In the genomic region with DNA sequence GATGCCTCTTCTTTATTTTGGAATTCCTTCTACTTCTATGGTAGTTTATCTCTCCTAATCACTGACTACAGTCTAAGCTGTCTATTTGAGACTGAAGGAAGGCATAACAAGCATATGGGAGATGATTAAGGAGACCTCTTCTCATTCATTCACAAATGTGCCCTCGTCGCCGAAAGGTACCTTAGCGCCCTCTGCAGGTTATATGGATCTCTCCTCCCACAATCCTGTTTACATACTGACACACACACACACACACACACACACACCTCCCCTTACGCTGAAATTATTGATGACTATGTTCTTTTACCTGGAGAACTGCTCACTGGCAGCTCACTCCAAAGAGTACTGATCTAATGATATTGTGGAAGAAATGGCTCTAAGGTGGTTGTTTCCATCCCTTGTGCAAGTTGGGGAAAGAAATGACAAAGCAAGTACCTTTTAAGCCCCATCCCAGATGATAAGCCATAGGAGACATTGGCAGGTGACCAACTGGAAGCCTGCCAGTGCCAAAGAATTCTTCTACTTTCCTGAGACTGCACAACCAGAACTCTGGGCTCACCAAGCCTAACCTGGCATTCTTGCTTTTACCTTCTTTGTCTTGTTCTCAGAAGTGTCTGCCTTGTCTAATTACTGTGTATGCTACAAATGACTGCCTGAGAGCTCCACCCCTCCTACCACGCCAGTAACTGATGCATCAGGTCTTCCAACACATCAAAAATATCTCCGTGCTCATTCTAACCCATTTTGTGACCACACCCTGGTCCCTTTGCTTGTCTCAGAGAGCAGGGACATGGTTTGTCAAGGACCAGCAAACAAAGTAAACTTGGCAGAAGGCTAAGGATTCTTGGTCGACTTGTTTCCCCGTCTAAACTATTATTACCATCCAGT, we compare ENCODE assay signal across 12 mouse cellular contexts.
A peak's percentile ranks its signal among the peaks of the same experiment; 100 is the strongest.
DNase-seq lines count a peak whose midpoint lies in the region; TF ChIP-seq lines count a peak whose summit lies in the region.
"Had no signal": no experiment of that assay in that cellular context is flagged by ENCODE, and none has a peak within 500 bp of the region (broad histone marks: within the 10 kb centered on the region; RNA-seq: fewer than 3 reads in every experiment).

No protein-coding gene starts in this region.

- H3K27ac ChIP-seq in left cerebral cortex, adult 2 months: no peak overlapping the region
- H3K27ac ChIP-seq: hindbrain, embryonic 15.5 days had no signal

- DNase-seq in heart, adult 11 months: peak; percentile 76
- no peak for DNase-seq in heart, postnatal 25 days (ENCODE audit: low spot score)
- DNase-seq in left cerebral cortex, postnatal 4 days: peak; percentile 20
- no peak for DNase-seq in left cerebral cortex, adult 2 months (ENCODE audit: extremely low spot score in 1 of 2, low spot score in 2 of 2)
- DNase-seq in A20 (ENCODE audit: low read depth, low spot score) (peak; percentile 24), R1 (ENCODE audit: low read depth, low spot score) (peak; percentile 68), adipocyte (ENCODE audit: low spot score) (no peak)
- no peak for DNase-seq in c-Kit-positive CD71-positive TER-119-positive erythroid progenitor cells, embryonic 14.5 days (ENCODE audit: low spot score)
- DNase-seq: cerebellum, postnatal 36 days; layer of hippocampus, adult 9-11 months; right cerebral cortex, postnatal 14 days had no signal

- intact Hi-C loops in heart, postnatal 25 days (cut with DNase I): no loop called here
- intact Hi-C loops in left cerebral cortex, postnatal 4 days (cut with DNase I): no loop called here
- intact Hi-C loops in left cerebral cortex, adult 2 months (cut with DNase I): no loop called here

- H3K4me3 ChIP-seq in left cerebral cortex, adult 2 months: no peak overlapping the region
- H3K4me3 ChIP-seq: hindbrain, embryonic 15.5 days had no signal

- TF ChIP-seq CTCF in left cerebral cortex, adult 2 months (IDR thresholded peaks at IDR 0.05): no peak; the same call in 1 of the 2 replicates

Comparison
In these comparisons a context has a peak if more than half of its experiments do, and no peak if none do; other contexts are left out.
1. DNase-seq: peak in heart, adult 11 months (single experiment), left cerebral cortex, postnatal 4 days (single experiment), A20 (single experiment) and R1 (single experiment); none in heart, postnatal 25 days (single experiment), left cerebral cortex, adult 2 months (0 of 2), c-Kit-positive CD71-positive TER-119-positive erythroid progenitor cells, embryonic 14.5 days (single experiment) and adipocyte (single experiment).